Mouse (Mus musculus): Measurements from ENCODE around the gene Sspo. TPM values are rescaled to one million over a fixed set of nuclear protein-coding genes. Genes with fewer than 3 reads are reported as not detected.

Sspo gene
- polyA plus RNA-seq, 1 experiment, result 0.27 TPM

- 12% methylated on average over 4 of the region's 4 CpGs for WGBS
- no peak overlapping the region for H3K4me3 ChIP-seq (replicated peaks; ENCODE audit: control insufficient read depth, low read depth, low read length)
- TF ChIP-seq POLR2A (IDR thresholded peaks at IDR 0.05; ENCODE audit: borderline replicate concordance, control insufficient read depth, low read depth, low read length) (no peak), CTCF (IDR thresholded peaks at IDR 0.05; ENCODE audit: control insufficient read depth, insufficient read depth, low read length) (no peak)
- H3K4me1 ChIP-seq (ENCODE audit: control insufficient read depth, insufficient read depth, low read length), result no peaks in the 10 kb centered on the region
- no peak overlapping the region for H3K27ac ChIP-seq (ENCODE audit: control insufficient read depth, insufficient read depth, low read depth, low read length, poor library complexity)
Observed at GRCm38 (mm10) chr6:48536091-48536490, 88.1 kb downstream of the Sspo start.

- H3K27ac ChIP-seq (ENCODE audit: control insufficient read depth, insufficient read depth, low read depth, low read length, poor library complexity), result no peak within 1 kb of the TSS
- no peak within 1 kb of the TSS for H3K4me3 ChIP-seq (replicated peaks; ENCODE audit: control insufficient read depth, low read depth, low read length)
- WGBS, result 62% methylated on average over 38 of the region's 38 CpGs
- TF ChIP-seq CTCF (IDR thresholded peaks at IDR 0.05; ENCODE audit: control insufficient read depth, insufficient read depth, low read length), result no peak
- no peak; the same call in 1 of the 2 replicates for TF ChIP-seq POLR2A (IDR thresholded peaks at IDR 0.05; ENCODE audit: borderline replicate concordance, control insufficient read depth, low read depth, low read length)
- H3K4me1 ChIP-seq (ENCODE audit: control insufficient read depth, insufficient read depth, low read length), result no peaks in the 10 kb centered on the region
Observed at GRCm38 (mm10) chr6:48537105-48537954, 89.3 kb downstream of the Sspo start, which contains the start of gene Atp6v0e2. TSS of gene Atp6v0e2 (plus strand) at chr6:48537615.

- WGBS, result 68% methylated on average over 5 of the region's 5 CpGs
- H3K27ac ChIP-seq (ENCODE audit: control insufficient read depth, insufficient read depth, low read depth, low read length, poor library complexity), result no peak overlapping the region
- TF ChIP-seq CTCF (IDR thresholded peaks at IDR 0.05; ENCODE audit: control insufficient read depth, insufficient read depth, low read length) (peak; percentile 69), POLR2A (IDR thresholded peaks at IDR 0.05; ENCODE audit: borderline replicate concordance, control insufficient read depth, low read depth, low read length) (no peak)
Observed at GRCm38 (mm10) chr6:48538841-48539737, 91.1 kb downstream of the Sspo start.

GRCm38 (mm10) chr6:48539860-48540259, 91.8 kb downstream of the Sspo start:
- TF ChIP-seq CTCF (IDR thresholded peaks at IDR 0.05; ENCODE audit: control insufficient read depth, insufficient read depth, low read length) (no peak), POLR2A (IDR thresholded peaks at IDR 0.05; ENCODE audit: borderline replicate concordance, control insufficient read depth, low read depth, low read length) (no peak)
- Histone ChIP-seq H3K4me1 (ENCODE audit: control insufficient read depth, insufficient read depth, low read length) (no peaks in the 10 kb centered on the region; the same call in 1 of the 2 replicates), H3K4me3 (replicated peaks; ENCODE audit: control insufficient read depth, low read depth, low read length) (no peak overlapping the region), H3K27ac (ENCODE audit: control insufficient read depth, insufficient read depth, low read depth, low read length, poor library complexity) (no peak overlapping the region)
- 61% methylated on average over 5 of the region's 5 CpGs for WGBS

More at GRCm38 (mm10) chr6:48538841-48539737, 91.1 kb downstream of the Sspo start:
- H3K4me1 ChIP-seq (ENCODE audit: control insufficient read depth, insufficient read depth, low read length), result no peaks in the 10 kb centered on the region; the same call in 1 of the 2 replicates
- no peak overlapping the region for H3K4me3 ChIP-seq (replicated peaks; ENCODE audit: control insufficient read depth, low read depth, low read length)

GRCm38 (mm10) chr6:48540721-48541120, 92.7 kb downstream of the Sspo start:
- Histone ChIP-seq H3K4me1 (ENCODE audit: control insufficient read depth, insufficient read depth, low read length) (no peaks in the 10 kb centered on the region; the same call in 1 of the 2 replicates), H3K4me3 (replicated peaks; ENCODE audit: control insufficient read depth, low read depth, low read length) (no peak overlapping the region), H3K27ac (ENCODE audit: control insufficient read depth, insufficient read depth, low read depth, low read length, poor library complexity) (no peak overlapping the region)
- WGBS, result 81% methylated on average over 3 of the region's 3 CpGs
- TF ChIP-seq CTCF (IDR thresholded peaks at IDR 0.05; ENCODE audit: control insufficient read depth, insufficient read depth, low read length) (no peak), POLR2A (IDR thresholded peaks at IDR 0.05; ENCODE audit: borderline replicate concordance, control insufficient read depth, low read depth, low read length) (no peak)

- WGBS, result 8% methylated on average over 7 of the region's 7 CpGs
- Histone ChIP-seq H3K4me3 (replicated peaks; ENCODE audit: control insufficient read depth, low read depth, low read length) (no peak overlapping the region), H3K27ac (ENCODE audit: control insufficient read depth, insufficient read depth, low read depth, low read length, poor library complexity) (no peak overlapping the region), H3K4me1 (ENCODE audit: control insufficient read depth, insufficient read depth, low read length) (no peaks in the 10 kb centered on the region; the same call in 1 of the 2 replicates)
- TF ChIP-seq POLR2A (IDR thresholded peaks at IDR 0.05; ENCODE audit: borderline replicate concordance, control insufficient read depth, low read depth, low read length), result no peak
- TF ChIP-seq CTCF (IDR thresholded peaks at IDR 0.05; ENCODE audit: control insufficient read depth, insufficient read depth, low read length), result no peak
Observed at GRCm38 (mm10) chr6:48541560-48542450, 93.8 kb downstream of the Sspo start.

GRCm38 (mm10) chr6:48542631-48543030, 94.6 kb downstream of the Sspo start:
- no peak for TF ChIP-seq CTCF (IDR thresholded peaks at IDR 0.05; ENCODE audit: control insufficient read depth, insufficient read depth, low read length)
- no peak for TF ChIP-seq POLR2A (IDR thresholded peaks at IDR 0.05; ENCODE audit: borderline replicate concordance, control insufficient read depth, low read depth, low read length)
- Histone ChIP-seq H3K27ac (ENCODE audit: control insufficient read depth, insufficient read depth, low read depth, low read length, poor library complexity) (no peak overlapping the region), H3K4me3 (replicated peaks; ENCODE audit: control insufficient read depth, low read depth, low read length) (no peak overlapping the region), H3K4me1 (ENCODE audit: control insufficient read depth, insufficient read depth, low read length) (no peaks in the 10 kb centered on the region; the same call in 1 of the 2 replicates)
- 81% methylated on average over 3 of the region's 3 CpGs for WGBS

Measured in bone marrow, adult 2 months (tissue).